Mouse (Mus musculus): ENCODE data around the gene Adig.

The Adig gene

DNA sequence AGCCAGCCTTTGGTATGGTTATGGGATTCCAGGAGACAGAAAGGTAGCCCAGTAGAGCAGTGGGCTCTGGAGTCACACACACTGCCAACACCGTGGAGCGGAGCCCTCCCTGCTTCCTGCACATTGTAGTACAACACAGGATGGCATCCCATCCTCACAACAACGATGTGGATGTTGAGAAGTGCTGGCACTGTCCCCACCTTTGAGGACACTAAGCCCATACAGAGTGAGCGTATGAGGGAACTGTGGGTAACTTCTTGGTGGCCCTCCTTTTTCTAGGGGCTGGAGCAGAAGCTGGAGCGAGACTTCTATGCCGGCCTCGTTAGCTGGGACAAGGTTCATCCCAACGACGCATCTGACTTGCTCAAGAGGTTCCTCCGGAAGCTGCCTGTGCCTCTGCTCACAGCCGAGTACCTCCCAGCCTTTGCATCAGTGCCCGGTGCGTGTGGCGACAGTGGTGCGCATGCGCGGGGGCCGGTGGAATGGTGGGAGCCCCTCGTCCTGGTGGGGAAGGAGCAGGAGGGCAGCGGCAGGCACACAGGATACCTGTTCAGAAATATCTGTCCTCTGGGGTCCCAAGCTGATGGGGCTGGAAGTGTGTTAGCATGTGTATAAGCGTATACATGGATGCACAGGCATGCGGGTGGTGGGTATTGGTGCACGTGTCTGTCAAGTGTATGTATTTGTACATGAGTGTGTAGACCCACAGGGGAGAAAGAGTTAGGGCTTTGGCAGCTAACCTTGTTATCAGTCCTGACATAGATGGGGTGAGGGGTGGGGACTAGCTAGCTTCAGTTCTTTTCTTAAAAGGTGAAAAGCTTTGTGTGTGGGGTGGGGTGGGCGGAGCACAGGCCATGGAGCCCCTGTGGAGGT is 37.3 kb downstream of the Adig start:
- no peak for DNase-seq (ENCODE audit: low read depth, low spot score)

DNA sequence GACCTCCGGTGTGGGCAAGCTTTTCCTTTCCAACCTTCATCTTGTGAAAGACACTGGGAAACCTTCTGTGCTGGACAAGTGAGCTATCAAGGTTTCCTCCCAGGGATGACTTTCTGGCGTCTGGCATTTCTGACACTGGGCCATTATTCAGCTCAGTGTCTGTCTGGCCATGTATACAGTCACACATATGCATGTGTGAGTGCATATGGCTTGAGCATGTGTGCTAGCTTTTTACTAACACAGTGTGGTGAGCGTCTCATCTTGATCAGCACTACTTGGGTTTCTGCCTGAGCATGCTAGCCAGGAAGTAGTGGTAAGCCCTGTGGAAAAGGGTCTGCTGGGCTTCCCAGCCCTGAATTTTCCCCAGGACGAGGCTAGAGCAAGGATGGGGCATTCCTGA is 38.9 kb downstream of the Adig start:
- no peak for DNase-seq (ENCODE audit: low read depth, low spot score)

DNA sequence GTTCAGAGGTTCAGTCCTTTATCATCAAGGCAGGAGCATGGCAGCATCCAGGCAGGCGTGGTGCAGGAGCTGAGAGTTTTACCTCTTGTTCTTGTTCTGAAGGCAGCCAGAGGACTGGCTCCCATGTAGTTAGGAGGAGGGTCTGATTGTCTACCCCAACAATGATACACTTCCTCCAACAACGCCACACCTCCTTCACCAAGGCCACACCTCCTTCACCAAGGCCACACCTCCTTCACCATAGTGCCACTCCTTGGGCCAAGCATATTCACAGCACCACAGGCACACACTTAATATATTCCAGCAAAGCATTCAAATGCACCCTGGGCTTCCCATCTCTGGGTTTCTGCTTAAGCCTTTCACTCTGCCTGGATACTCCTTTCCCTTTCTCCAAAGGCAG is 42.9 kb downstream of the Adig start:
- no peak for DNase-seq (ENCODE audit: low read depth, low spot score)

DNA sequence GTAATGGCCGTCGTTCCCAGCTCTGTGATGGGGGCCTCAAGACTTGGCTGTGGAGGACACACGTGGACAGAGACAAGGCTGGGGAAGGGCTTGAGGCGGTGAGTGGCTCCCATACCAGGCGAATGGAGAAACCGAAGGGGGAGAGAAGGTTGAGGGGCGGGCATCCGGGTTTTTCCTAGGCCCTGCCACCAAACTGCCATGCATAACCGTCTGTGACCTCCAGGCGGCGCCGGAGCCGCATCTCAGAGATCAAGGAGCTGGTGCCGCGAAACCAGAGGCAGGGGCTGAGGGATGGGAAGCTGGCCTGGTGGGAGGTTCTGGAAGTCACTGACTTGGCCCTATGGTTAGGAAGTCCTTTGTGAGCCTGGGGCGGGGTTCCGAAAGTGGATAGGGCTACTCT is 44.3 kb downstream of the Adig start:
- peak; percentile 76 for DNase-seq (ENCODE audit: low read depth, low spot score)

DNA sequence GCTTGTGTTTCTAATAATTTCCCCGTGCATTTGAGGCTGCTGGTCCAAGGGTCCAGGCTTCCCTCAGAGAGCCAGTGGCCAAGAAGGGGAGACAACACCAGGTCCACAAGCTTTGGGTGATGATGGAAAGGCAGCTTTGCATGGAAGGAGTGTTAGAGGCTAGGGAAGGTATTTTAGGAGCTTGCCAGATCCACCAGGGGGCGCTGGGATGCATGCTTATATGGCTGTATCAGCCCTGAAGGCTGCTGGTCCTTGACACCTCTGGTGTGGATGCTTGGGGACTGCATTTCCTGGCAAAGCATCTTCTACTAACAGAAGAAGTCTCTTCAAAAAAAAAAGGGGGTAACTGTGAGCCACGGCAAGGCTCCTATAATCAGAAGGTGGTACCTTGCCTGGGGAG is 47.7 kb downstream of the Adig start:
- DNase-seq (ENCODE audit: low read depth, low spot score) = peak; percentile 71

DNA sequence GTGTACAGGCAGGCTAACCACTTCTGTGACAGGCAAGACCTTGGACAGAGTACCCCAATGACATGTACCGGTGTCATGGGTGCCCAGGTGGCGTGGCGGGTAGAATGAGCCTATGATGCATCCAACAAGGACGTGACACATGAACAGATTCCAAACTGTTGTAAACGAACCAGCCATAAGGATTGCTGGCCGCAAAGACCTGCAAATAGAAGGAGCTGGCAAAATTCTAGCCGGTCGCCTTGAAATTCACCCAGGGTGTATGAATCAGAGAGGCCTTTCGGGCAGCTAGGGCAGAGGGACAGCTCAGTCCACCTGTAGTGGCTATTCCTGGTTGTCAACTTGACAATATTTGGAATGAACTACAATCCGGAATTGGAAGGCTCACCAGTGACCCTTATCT is 52.0 kb downstream of the Adig start:
- DNase-seq (ENCODE audit: low read depth, low spot score) = no peak

DNA sequence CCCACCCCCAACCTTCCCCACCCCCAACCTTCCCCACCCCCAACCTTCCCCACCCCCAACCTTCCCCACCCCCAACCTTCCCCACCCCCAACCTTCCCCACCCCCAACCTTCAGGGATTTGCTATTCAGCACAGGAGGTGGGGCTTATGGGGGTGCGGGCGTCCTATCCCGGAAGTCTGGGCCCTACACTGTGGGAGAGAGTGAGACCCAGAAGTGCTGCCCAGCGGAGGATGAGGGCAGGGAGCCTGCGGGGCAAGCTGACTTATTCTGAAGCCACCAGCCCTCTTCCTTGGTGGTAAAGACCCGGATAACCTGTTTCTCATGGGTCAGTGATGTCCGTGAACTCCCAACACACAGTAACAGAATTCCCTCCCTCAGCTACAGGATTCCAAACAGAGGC is 52.8 kb downstream of the Adig start:
- DNase-seq (ENCODE audit: low read depth, low spot score) = no peak

DNA sequence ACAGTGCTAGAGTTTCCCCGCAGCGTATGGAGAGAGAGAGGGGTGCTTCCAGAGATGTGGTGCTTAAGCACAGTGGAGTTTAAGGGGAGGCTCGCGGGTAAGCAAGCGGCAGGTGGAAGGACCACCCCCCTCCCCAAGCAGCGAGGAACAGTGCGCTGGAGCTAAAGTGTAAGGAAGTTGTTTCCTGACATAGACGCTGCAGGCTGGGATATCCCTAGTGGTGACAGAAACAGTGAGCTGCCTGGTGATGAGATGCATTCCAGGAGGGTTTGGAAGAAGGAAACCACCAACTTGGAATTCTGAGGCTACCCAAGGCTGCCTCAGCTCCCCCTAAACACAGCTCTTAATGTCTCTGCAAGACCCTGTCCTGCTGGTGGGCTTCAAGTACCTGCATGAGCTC is 53.4 kb downstream of the Adig start:
- no peak for DNase-seq (ENCODE audit: low read depth, low spot score)

DNA sequence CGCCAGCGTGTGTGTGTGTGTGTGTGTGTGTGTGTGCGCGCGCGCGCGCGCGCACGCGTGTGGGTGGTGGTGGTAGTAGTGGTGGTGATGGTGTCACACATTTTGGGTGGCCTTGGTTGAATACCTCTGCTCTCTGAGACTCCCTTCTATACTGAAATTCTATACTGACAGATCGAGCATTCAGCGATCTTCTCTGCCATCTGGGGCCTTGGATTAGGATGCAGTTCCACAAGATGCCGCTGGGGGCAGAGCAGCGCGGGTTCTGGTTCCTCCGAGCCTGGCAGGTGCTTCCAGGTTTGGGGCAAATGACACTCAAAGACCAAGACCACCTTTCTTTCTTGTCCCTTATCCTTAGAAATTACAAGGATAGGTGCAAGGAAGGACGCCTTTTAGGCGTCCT is 53.8 kb downstream of the Adig start:
- DNase-seq (ENCODE audit: low read depth, low spot score) = peak; percentile 67

DNA sequence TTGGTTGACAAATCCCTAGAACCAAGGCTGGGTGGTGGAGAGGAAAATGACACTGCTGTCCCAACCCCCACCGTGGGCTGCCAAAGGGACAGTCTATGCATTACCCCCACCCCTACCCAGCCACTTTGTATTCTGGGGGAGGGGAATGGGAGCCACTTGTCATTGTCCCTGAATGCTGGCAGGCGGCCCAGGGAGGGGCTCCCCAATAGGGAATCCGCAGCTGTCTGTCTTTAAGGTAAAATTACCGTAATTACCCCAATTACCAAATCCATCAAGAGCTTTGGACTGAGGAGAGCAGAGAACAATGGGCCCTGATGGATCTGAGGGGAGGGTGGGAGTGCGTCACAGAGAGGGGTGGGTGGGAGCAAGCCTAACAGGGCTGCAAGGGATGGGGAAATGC is 54.3 kb downstream of the Adig start:
- DNase-seq (ENCODE audit: low read depth, low spot score) = no peak

Measured in retina, postnatal 7 days (tissue).